ENCODE assay signal across 14 mouse cellular contexts in the genomic region with DNA sequence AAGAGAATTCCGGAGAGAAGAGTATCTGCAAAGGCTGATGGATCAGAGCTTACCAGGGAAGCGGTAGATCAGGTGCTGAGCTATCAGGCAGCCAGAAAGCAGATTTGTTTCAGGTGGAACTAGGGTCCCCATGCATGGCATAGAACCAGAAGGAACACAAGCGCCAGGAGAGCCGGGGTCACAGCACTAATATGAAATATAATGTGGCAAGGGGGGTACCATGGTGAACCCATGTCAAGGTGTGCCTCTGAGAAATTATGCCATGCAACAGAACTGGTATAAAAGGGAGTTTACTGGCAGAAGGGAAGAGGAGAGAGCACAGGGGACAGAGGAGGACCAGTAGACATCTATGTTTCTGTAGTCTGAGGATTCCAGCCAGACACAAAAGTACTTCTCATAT. TPM values are rescaled to one million over a fixed set of nuclear protein-coding genes. Genes with fewer than 3 reads are reported as not detected.
"Had no signal": no experiment of that assay in that cellular context is flagged by ENCODE, and none has a peak within 500 bp of the region (broad histone marks: within the 10 kb centered on the region; RNA-seq: fewer than 3 reads in every experiment).

No protein-coding gene starts in this region.

- H3K9me3 ChIP-seq: limb, embryonic 12.5 days; limb, embryonic 15.5 days; midbrain, embryonic 13.5 days had no signal

- H3K27ac ChIP-seq: kidney, postnatal 0 days; limb, embryonic 12.5 days; limb, embryonic 15.5 days; liver, embryonic 14.5 days; macrophage; midbrain, embryonic 13.5 days had no signal

- ATAC-seq: liver, postnatal 0 days; midbrain, embryonic 13.5 days; midbrain, embryonic 16.5 days had no signal

- H3K9ac ChIP-seq: limb, embryonic 12.5 days; limb, embryonic 15.5 days; liver, embryonic 14.5 days; liver, postnatal 0 days; lung, embryonic 14.5 days; midbrain, embryonic 13.5 days had no signal

- H3K36me3 ChIP-seq: limb, embryonic 12.5 days; limb, embryonic 15.5 days; midbrain, embryonic 13.5 days had no signal

- DNase-seq: kidney, postnatal 25 days; left cerebral cortex, postnatal 4 days; liver, postnatal 0 days; lung, embryonic 14.5 days; thymus, adult 18-20 months; thymus, postnatal 36 days had no signal

RNA-seq across cellular contexts. Expression of gene Htra1, which starts 1.3 kb away (rescaled TPM):
- total RNA-seq: megakaryocyte, adult 5-6 weeks had no signal
